Mouse (Mus musculus): ENCODE data around the gene Lman1l. TPM values are rescaled to one million over a fixed set of nuclear protein-coding genes. Genes with fewer than 3 reads are reported as not detected.

Gene Lman1l
- total RNA-seq, 2 experiments from 2014 or later = not detected

DNA sequence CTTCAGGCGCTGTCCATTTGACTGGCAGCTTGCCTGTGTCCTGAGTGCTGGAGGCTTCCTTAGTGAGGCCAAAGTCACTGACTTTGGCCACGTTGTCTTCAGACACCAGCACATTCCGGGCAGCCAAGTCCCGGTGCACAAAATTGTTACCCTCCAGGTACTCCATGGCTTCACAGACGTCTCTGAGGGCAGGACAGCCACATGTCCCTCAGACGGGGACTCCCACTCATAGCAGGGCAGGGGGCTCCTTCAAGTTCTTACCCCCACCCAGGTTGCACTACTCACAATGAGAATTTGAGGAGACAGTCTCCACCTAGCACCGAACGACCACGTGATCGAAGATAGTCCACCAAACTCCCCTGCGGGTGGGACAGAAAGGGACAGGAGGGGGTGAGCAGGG is 7.3 kb upstream of the Lman1l start:
- intact Hi-C loops (cut with DNase I) = no loop called here

DNA sequence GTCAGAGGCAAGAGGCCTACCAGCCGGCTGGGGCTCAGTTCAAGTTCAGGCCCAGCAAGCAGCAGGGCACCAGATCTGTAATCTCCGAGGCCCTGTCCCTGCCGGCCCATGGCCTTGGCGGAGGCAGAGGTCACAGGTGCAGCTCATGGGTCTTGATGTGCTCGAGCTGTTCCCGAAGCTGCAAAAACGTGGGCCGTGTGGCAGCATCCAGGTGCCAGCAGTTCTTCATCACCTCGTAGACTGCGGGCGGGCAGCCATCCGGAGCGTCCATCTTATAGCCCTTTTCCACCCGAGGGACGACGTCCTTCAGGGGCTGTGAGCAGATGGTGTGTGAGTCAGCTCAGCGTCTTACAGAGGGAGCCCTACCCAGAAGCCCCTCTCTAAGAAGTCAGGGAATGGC is 6.6 kb upstream of the Lman1l start:
- no peak for DNase-seq (ENCODE audit: low spot score)
- intact Hi-C loops (cut with DNase I) = no loop called here

More for the DNA sequence above, 7.3 kb upstream of the Lman1l start:
- no peak for DNase-seq (ENCODE audit: low spot score)

- intact Hi-C loops (cut with DNase I) = no loop called here
- DNase-seq (ENCODE audit: low spot score) = no peak
Observed at GRCm38 (mm10) chr9:57625674-57626500, 5.3 kb upstream of the Lman1l start.

GRCm38 (mm10) chr9:57624295-57624694 is 3.7 kb upstream of the Lman1l start:
- DNase-seq (ENCODE audit: low spot score) = no peak
- intact Hi-C loops (cut with DNase I) = no loop called here

DNA sequence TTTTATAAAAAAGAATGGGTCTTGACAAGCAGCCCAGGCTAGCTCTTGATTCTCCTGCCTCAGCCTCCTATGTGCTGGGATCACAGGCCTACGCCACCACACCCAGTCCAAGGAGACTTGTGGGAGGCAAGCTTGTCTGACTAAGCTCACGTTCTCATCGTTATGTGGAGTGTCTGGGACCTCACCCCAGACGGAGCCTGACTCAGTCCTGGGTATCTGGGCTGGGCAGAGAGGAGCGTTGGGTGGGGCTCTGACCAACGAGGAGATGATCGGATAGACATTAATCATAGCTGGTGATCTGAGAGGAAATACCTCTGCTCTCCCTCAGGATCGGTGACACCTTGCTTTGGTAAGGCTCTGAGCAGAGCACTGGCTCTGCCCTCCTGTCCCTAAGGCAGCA is 1.7 kb downstream of the Lman1l start:
- intact Hi-C loops (cut with DNase I) = no loop called here
- no peak for DNase-seq (ENCODE audit: low spot score)

- intact Hi-C loops (cut with DNase I) = no loop called here
- DNase-seq (ENCODE audit: low spot score) = no peak
Observed at GRCm38 (mm10) chr9:57617556-57618169, 2.9 kb downstream of the Lman1l start.

DNA sequence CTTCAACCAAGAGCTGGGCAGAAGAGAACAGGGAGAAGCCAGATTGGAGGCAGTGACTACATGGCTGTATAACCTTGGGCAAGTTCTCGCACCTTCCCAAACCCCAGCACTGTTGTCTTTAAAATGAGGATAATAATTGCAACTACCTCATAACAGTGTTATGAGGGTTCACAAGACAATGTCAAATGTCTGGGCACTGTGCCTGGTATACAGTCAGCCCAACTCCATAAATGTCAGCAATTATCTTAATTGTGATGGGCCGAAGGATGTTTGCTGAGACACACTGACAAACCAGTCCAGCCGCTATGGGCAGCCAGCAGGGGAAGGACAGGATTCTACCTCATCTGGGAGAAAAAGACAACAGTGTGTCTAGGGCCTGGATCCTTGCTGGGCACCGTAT is 5.8 kb downstream of the Lman1l start:
- intact Hi-C loops (cut with DNase I) = no loop called here
- DNase-seq (ENCODE audit: low spot score) = no peak

DNA sequence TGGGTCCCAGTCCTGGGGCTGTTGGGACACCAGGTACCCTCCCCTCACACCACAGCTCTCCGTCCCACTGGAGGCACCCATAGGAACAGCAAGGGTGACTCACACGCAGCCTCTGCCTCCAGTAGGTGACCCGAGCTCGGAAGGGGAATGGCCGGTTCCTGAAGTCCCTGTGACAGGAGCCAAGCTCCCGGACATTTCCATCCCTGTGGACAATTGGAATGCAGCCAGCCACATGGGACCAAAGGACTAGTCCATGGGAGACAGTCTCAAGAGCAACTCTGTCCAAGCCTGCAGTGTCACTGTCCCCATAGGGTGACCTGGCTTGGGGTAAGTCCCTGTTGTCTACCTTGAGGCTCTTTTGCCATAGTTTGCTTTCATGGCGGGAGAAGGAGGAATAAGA is 6.6 kb downstream of the Lman1l start:
- no peak for DNase-seq (ENCODE audit: low spot score)
- intact Hi-C loops (cut with DNase I) = no loop called here

DNA sequence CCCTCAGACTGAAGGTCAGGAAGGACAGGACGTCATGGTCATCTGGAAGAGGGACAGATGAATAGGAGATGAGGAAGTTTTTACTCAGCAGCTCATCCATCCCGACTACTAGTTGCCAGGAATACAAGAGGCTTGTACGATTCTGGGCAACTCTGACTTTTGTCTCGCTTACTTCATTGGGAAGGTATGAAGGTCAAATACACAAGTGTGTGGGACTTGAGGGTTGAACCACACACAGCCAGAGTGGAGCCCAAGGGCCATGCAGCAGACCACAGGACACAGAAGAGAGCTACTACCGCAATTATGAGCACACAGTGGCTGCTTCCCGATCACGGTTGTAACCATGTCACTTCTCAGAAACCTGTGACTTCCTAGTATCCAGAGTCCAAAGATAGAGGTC is 8.0 kb downstream of the Lman1l start:
- DNase-seq (ENCODE audit: low spot score) = no peak

DNA sequence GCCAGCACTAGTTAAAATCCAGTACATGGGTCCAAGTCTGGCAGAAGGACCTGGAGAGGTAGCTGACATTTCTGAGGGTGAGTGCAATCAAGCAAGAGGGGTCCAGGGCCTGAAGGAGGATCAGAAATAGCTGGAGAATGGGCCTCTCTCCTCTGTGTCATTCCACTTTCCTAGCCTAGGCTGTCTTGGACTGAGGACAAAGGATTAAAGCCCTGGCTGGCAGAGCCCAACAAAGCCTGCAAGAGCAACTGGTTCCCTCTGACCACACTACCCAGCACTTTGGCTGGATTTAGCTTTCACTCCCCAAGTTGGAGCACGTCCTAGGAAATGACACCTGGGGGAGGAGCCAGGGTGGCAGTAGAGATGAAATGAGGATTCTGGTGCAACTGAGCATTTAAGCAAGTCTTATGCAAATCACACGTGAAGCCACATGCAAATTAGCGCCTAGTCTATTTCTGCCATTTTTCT is 10.2 kb downstream of the Lman1l start:
- intact Hi-C loops (cut with DNase I) = no loop called here
- DNase-seq (ENCODE audit: low spot score) = no peak

More for the DNA sequence above, 8.0 kb downstream of the Lman1l start:
- intact Hi-C loops (cut with DNase I) = no loop called here

GRCm38 (mm10) chr9:57609803-57610202 is 10.8 kb downstream of the Lman1l start:
- intact Hi-C loops (cut with DNase I) = no loop called here
- DNase-seq (ENCODE audit: low spot score) = no peak

GRCm38 (mm10) chr9:57606139-57606851 is 14.3 kb downstream of the Lman1l start, which contains the start of gene Cplx3:
Gene Cplx3, minus strand, starts transcription at chr9:57606281.
- intact Hi-C loops (cut with DNase I) = no loop called here
- DNase-seq (ENCODE audit: low spot score) = no peak

DNA sequence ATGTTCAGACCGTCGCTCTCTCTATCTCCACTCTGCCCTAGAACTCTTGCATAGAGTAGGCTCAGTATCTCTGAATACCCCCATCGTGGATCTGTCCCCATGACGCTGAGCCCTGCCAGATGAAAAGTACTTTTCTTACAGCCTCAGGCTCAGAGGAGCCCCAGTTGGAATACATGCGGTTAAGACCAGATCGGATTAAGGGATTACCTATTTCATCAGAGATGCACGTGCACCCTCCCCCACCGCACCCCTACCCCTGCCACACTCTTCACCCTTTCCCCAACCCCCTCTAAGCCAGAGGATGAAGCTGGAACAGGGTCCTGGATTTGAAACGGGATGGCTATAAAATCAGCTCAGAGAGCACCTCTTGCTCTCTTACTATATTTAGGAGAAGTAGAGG is 15.1 kb downstream of the Lman1l start:
- intact Hi-C loops (cut with DNase I) = no loop called here
- DNase-seq (ENCODE audit: low spot score) = no peak

- DNase-seq (ENCODE audit: low spot score) = no peak
- intact Hi-C loops (cut with DNase I) = no loop called here
Observed at GRCm38 (mm10) chr9:57604875-57605274, 15.7 kb downstream of the Lman1l start.

GRCm38 (mm10) chr9:57602098-57602497 is 18.5 kb downstream of the Lman1l start:
- no peak for DNase-seq (ENCODE audit: low spot score)
- intact Hi-C loops (cut with DNase I) = no loop called here

- intact Hi-C loops (cut with DNase I) = no loop called here
- DNase-seq (ENCODE audit: low spot score) = no peak
Observed at GRCm38 (mm10) chr9:57601353-57601706, 19.2 kb downstream of the Lman1l start.

DNA sequence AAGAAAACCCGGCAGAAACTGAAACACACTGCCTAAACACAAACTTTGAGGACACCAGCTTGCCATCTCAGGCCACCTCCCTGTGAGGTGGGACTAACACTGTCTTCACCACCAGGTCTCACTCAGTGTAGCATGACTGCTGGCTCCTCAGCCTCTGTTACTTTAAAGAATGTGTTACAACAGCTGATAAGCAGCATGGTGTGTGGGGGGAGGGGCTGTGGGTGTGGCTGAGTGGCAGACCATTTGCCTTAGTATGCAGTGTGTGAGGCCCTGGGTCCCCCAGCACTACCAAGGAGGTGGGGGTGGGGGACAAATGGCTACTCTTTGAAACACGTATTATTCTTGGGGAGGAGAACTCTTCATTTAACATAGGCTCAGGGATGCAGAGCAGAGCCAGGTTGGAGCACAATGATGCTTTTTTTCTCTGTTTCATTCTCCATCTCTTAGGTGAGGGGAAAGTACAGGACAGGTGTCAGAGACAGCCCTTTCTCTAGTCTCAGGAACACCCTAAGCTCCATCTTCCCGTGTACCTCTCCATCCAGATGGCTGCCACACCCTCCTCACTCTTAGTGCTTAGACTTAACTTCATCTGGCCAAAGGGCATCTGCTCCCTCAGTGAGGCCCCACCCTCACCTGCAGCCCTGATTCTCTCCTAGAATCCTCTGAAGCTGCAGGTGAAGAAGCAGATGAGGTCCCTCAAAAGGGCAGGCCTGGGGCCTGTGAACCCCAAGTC is 19.8 kb downstream of the Lman1l start:
- no peak for DNase-seq (ENCODE audit: low spot score)
- intact Hi-C loops (cut with DNase I) = no loop called here

GRCm38 (mm10) chr9:57598851-57599563 is 21.6 kb downstream of the Lman1l start:
- intact Hi-C loops (cut with DNase I) = no loop called here
- no peak for DNase-seq (ENCODE audit: low spot score)

DNA sequence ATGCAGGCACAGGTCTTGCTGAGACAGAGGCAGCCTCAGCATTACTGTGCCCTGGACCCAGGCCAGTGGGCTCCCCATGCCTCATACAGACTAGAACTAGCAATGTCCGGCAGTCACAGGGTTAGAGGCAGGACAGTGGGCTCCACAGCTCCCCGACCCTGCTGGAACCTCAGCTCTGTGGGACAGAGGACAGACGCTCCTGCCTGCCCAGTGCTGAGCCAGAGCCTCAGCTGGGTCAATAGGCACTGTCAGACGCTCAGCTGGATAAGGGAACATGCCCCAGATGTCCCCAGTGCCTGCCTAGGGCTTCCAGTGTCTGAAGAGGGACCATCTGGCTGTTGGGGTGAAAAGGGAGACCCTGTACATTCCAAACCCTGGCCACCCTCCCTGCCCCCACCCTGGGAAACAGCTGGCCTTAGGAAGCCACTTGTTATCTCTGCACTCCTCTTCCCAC is 22.6 kb downstream of the Lman1l start:
- intact Hi-C loops (cut with DNase I) = no loop called here
- DNase-seq (ENCODE audit: low spot score) = no peak

DNA sequence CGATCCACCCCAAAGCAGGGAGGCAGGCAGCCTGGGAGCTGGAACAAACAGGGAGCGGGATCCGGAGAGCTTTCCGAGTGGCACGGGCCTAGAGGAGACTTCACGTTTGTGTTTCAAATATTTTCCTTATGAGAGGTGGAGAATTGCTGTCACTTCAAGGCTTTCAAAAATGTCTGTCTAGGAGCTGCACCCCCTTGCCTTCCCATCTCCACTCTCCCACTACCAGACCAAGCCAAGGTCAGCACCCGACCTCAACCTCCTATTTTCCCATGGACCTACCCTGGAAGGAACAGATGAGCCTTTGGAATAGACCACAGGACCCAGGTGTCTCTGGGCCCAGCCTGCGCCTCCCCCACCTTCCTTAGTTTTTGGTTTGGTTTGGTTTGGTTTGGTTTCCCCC is 23.3 kb downstream of the Lman1l start:
- DNase-seq (ENCODE audit: low spot score) = no peak
- intact Hi-C loops (cut with DNase I) = no loop called here
